Mouse (Mus musculus) G1E-ER4 (cell line): ENCODE data around the gene Trappc6a. TPM values are rescaled to one million over a fixed set of nuclear protein-coding genes. Genes with fewer than 3 reads are reported as not detected.

Experiments
- GATA1 ChIP-seq: IDR thresholded peaks from one replicate; pipeline ENCODE4 v1.8.0; 2012; ENCODE audit warnings: low read length, inconsistent platforms
- polyA plus RNA-seq: library from polyadenylated mRNA; stranded (reverse); fragments of >175 nt; gene quantifications from 2 replicates; pipeline ENCODE4 v1.2.3, GENCODE M21; 2012

Trappc6a gene
- polyA plus RNA-seq, 1 experiment: 674 TPM

- no peak for TF ChIP-seq GATA1
Observed at GRCm38 (mm10) chr7:19506326-19506725, 1.9 kb upstream of the Trappc6a start.

GRCm38 (mm10) chr7:19506969-19507611 is 1.1 kb upstream of the Trappc6a start:
- no peak for TF ChIP-seq GATA1

GRCm38 (mm10) chr7:19507612-19507981 is 598 bp upstream of the Trappc6a start:
- no peak for TF ChIP-seq GATA1

- TF ChIP-seq GATA1: no peak
Observed at GRCm38 (mm10) chr7:19508924-19509568, 851 bp downstream of the Trappc6a start.

- no peak for TF ChIP-seq GATA1
Observed at GRCm38 (mm10) chr7:19509786-19510185, 1.6 kb downstream of the Trappc6a start.

GRCm38 (mm10) chr7:19512353-19512752 is 4.2 kb downstream of the Trappc6a start:
- no peak for TF ChIP-seq GATA1

GRCm38 (mm10) chr7:19517652-19518365 is 9.6 kb downstream of the Trappc6a start, which contains the start of gene Nkpd1:
TSS of gene Nkpd1 (plus strand) at chr7:19517838.
- TF ChIP-seq GATA1: no peak

- TF ChIP-seq GATA1: no peak
Observed at GRCm38 (mm10) chr7:19520032-19520431, 11.8 kb downstream of the Trappc6a start.

- TF ChIP-seq GATA1: no peak
Observed at GRCm38 (mm10) chr7:19523017-19523756, 15.0 kb downstream of the Trappc6a start.

- TF ChIP-seq GATA1: no peak
Observed at GRCm38 (mm10) chr7:19523757-19524419, 15.7 kb downstream of the Trappc6a start.

- no peak for TF ChIP-seq GATA1
Observed at GRCm38 (mm10) chr7:19524420-19525104, 16.4 kb downstream of the Trappc6a start.

GRCm38 (mm10) chr7:19525105-19525481 is 16.9 kb downstream of the Trappc6a start:
- TF ChIP-seq GATA1: no peak

GRCm38 (mm10) chr7:19531077-19531476 is 22.9 kb downstream of the Trappc6a start:
- no peak for TF ChIP-seq GATA1

- TF ChIP-seq GATA1: no peak
Observed at GRCm38 (mm10) chr7:19532240-19532639, 24.0 kb downstream of the Trappc6a start.

- no peak for TF ChIP-seq GATA1
Observed at GRCm38 (mm10) chr7:19534676-19535075, 26.5 kb downstream of the Trappc6a start.
